ENCODE assay signal across 7 mouse cellular contexts in the genomic region with DNA sequence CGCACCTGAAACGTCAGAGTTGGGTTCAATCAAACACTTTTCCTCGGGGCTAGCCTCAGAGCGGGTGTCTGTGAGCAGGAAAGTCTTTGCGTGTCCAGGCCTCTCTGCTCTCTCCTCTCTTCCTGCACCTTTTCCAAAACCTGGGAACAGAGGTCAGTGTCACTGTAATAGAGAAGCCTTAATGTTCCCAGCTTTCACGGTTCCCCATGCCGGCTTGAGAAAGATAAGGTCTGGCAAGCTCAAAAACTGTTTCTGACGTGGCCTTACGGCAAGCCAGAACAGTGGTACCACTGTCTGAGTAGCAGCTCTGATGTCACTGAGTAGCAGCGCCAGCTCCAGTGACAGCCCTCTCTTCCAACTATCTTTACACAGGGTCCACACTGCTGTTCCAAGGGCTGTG. TPM values are rescaled to one million over a fixed set of nuclear protein-coding genes. Genes with fewer than 3 reads are reported as not detected.
DNase-seq lines count a peak whose midpoint lies in the region; ATAC-seq and TF ChIP-seq lines count a peak whose summit lies in the region.

No protein-coding gene starts in this region.

- peak overlapping the region; percentile 100 for H3K4me2 ChIP-seq in lung, embryonic 14.5 days
- peak overlapping the region; percentile 100 for H3K4me2 ChIP-seq in neural tube, embryonic 15.5 days

- no peak for DNase-seq in lung, embryonic 14.5 days
- no peak for DNase-seq in lung, postnatal 25 days (ENCODE audit: low spot score)
- no peak for DNase-seq in limb, embryonic 10.5 days (ENCODE audit: low spot score)
- DNase-seq in left cerebral cortex, adult 8-10 months (ENCODE audit: low spot score in 2 of 2) = no peak
- DNase-seq in MN1 (ENCODE audit: low spot score) = no peak

- no peak for ATAC-seq in lung, embryonic 14.5 days (ENCODE audit: insufficient read depth)
- ATAC-seq in neural tube, embryonic 15.5 days (ENCODE audit: low FRiP score) = no peak

- TF ChIP-seq POLR2A in embryonic fibroblast, embryonic 13.5 days (IDR thresholded peaks at IDR 0.05; ENCODE audit: low read depth, low read length) = no peak

- peaks cover 7% of the 10 kb centered on the region for H3K4me1 ChIP-seq in lung, embryonic 14.5 days (ENCODE audit: insufficient read depth)
- H3K4me1 ChIP-seq in embryonic fibroblast, embryonic 13.5 days (ENCODE audit: control insufficient read depth, insufficient read depth, low read length) = 0 out of 2 replicates have a peak, but pooled peaks cover 2% of the 10 kb centered on the region
- H3K4me1 ChIP-seq in limb, embryonic 10.5 days = peaks cover 59% of the 10 kb centered on the region
- H3K4me1 ChIP-seq in neural tube, embryonic 15.5 days = peaks cover 37% of the 10 kb centered on the region

- H3K36me3 ChIP-seq in lung, embryonic 14.5 days (ENCODE audit: insufficient read depth) = peaks cover 54% of the 10 kb centered on the region
- H3K36me3 ChIP-seq in limb, embryonic 10.5 days = peaks cover 67% of the 10 kb centered on the region
- peaks cover 46% of the 10 kb centered on the region for H3K36me3 ChIP-seq in neural tube, embryonic 15.5 days

- peak overlapping the region; percentile 59 for H3K9ac ChIP-seq in lung, embryonic 14.5 days
- H3K9ac ChIP-seq in neural tube, embryonic 15.5 days (replicated peaks) = peak overlapping the region; percentile 69

- H3K4me3 ChIP-seq in lung, embryonic 14.5 days (ENCODE audit: low read depth, low read length) = peak overlapping the region; percentile 65
- H3K4me3 ChIP-seq in embryonic fibroblast, embryonic 13.5 days (ENCODE audit: insufficient read depth, low read length) = peak overlapping the region; percentile 57
- H3K4me3 ChIP-seq in limb, embryonic 10.5 days = peak overlapping the region; percentile 70
- H3K4me3 ChIP-seq in neural tube, embryonic 15.5 days (replicated peaks) = peak overlapping the region; percentile 67

- no peaks in the 10 kb centered on the region for H3K27me3 ChIP-seq in lung, embryonic 14.5 days (ENCODE audit: insufficient read depth, low read length)
- H3K27me3 ChIP-seq in limb, embryonic 10.5 days (ENCODE audit: low read depth, poor library complexity, severe bottlenecking) = no peaks in the 10 kb centered on the region
- H3K27me3 ChIP-seq in neural tube, embryonic 15.5 days (replicated peaks) = no peaks in the 10 kb centered on the region

- 34% methylated on average over 10 of the region's 10 CpGs for WGBS in lung, embryonic 14.5 days
- 64% methylated on average over 10 of the region's 10 CpGs for WGBS in limb, embryonic 10.5 days
- WGBS in neural tube, embryonic 15.5 days = 63% methylated on average over 10 of the region's 10 CpGs

- no peak for TF ChIP-seq CTCF in lung, embryonic 14.5 days (IDR thresholded peaks at IDR 0.05; ENCODE audit: low read depth)
- no peak for TF ChIP-seq CTCF in embryonic fibroblast, embryonic 13.5 days (IDR thresholded peaks at IDR 0.05; ENCODE audit: borderline replicate concordance, insufficient read depth, low read length)

- no peaks in the 10 kb centered on the region for H3K9me3 ChIP-seq in lung, embryonic 14.5 days (ENCODE audit: low read depth, low read length)
- no peaks in the 10 kb centered on the region for H3K9me3 ChIP-seq in limb, embryonic 10.5 days (replicated peaks)
- no peaks in the 10 kb centered on the region for H3K9me3 ChIP-seq in neural tube, embryonic 15.5 days (replicated peaks)

- H3K27ac ChIP-seq in lung, embryonic 14.5 days (ENCODE audit: low read depth) = no peak overlapping the region
- H3K27ac ChIP-seq in embryonic fibroblast, embryonic 13.5 days (ENCODE audit: insufficient read depth, low read length) = no peak overlapping the region
- H3K27ac ChIP-seq in limb, embryonic 10.5 days = peak overlapping the region; percentile 81
- H3K27ac ChIP-seq in neural tube, embryonic 15.5 days (replicated peaks) = peak overlapping the region; percentile 70; the same call in 1 of the 2 replicates

RNA-seq across cellular contexts. Expression of a gene that starts 0.8 kb away (rescaled TPM):
- polyA plus RNA-seq in lung, embryonic 14.5 days (2014; fragmentation: Nextera tagmentation; extraction: Ambion mirVana) = 44.1 and 46.1 TPM in 2 replicates
- polyA plus RNA-seq in embryonic fibroblast, embryonic 13.5 days (2011; ENCODE audit: insufficient read length, low read depth, missing spikeins) = 16.1 and 17.8 TPM in 2 replicates
- polyA plus RNA-seq in limb, embryonic 10.5 days (2016; fragmentation: Nextera tagmentation; extraction: Ambion mirVana) = 52.8 and 60.8 TPM in 2 replicates
- polyA plus RNA-seq in neural tube, embryonic 15.5 days (2015; fragmentation: Nextera tagmentation; extraction: Ambion mirVana) = 76.8 and 81.3 TPM in 2 replicates
- total RNA-seq in left cerebral cortex, adult 8-10 months (2022) = 10 to 100 TPM; 39.8 to 56.7 (median 51.2) TPM

RNA-seq across cellular contexts. Expression of a gene that starts 1.0 kb away (rescaled TPM):
- polyA plus RNA-seq in lung, embryonic 14.5 days (2014; fragmentation: Nextera tagmentation; extraction: Ambion mirVana) = 168 and 173 TPM in 2 replicates
- 42.8 and 44.1 TPM in 2 replicates for polyA plus RNA-seq in embryonic fibroblast, embryonic 13.5 days (2011; ENCODE audit: insufficient read length, low read depth, missing spikeins)
- polyA plus RNA-seq in limb, embryonic 10.5 days (2016; fragmentation: Nextera tagmentation; extraction: Ambion mirVana) = 122 and 123 TPM in 2 replicates
- polyA plus RNA-seq in neural tube, embryonic 15.5 days (2015; fragmentation: Nextera tagmentation; extraction: Ambion mirVana) = 108 and 115 TPM in 2 replicates
- total RNA-seq in left cerebral cortex, adult 8-10 months (2022) = 10 to 100 TPM; 19.2 to 23.3 (median 22.2) TPM

RNA-seq across cellular contexts. Expression of a gene that starts 6.7 kb away (rescaled TPM):
- 10.3 and 10.7 TPM in 2 replicates for polyA plus RNA-seq in lung, embryonic 14.5 days (2014; fragmentation: Nextera tagmentation; extraction: Ambion mirVana)
- polyA plus RNA-seq in embryonic fibroblast, embryonic 13.5 days (2011; ENCODE audit: insufficient read length, low read depth, missing spikeins) = 16.0 and 20.8 TPM in 2 replicates
- polyA plus RNA-seq in limb, embryonic 10.5 days (2016; fragmentation: Nextera tagmentation; extraction: Ambion mirVana) = 25.4 and 28.8 TPM in 2 replicates
- polyA plus RNA-seq in neural tube, embryonic 15.5 days (2015; fragmentation: Nextera tagmentation; extraction: Ambion mirVana) = 459 and 611 TPM in 2 replicates
- total RNA-seq in left cerebral cortex, adult 8-10 months (2022) = 10 to 100 TPM; 39.2 to 40.0 (median 39.6) TPM

RNA-seq across cellular contexts. Expression of a gene that starts 12.5 kb away (rescaled TPM):
- polyA plus RNA-seq in lung, embryonic 14.5 days (2014; fragmentation: Nextera tagmentation; extraction: Ambion mirVana) = 27.2 and 29.7 TPM in 2 replicates
- polyA plus RNA-seq in embryonic fibroblast, embryonic 13.5 days (2011; ENCODE audit: insufficient read length, low read depth, missing spikeins) = 31.6 and 52.4 TPM in 2 replicates
- 14.0 and 15.9 TPM in 2 replicates for polyA plus RNA-seq in limb, embryonic 10.5 days (2016; fragmentation: Nextera tagmentation; extraction: Ambion mirVana)
- 9.4 and 18.9 TPM in 2 replicates for polyA plus RNA-seq in neural tube, embryonic 15.5 days (2015; fragmentation: Nextera tagmentation; extraction: Ambion mirVana)
- total RNA-seq in left cerebral cortex, adult 8-10 months (2022) = 10 to 100 TPM in 2 of 4 experiments, 1 to 10 TPM in 2; 7.9 to 12.9 (median 9.4) TPM

RNA-seq across cellular contexts. Expression of a gene that starts 17.4 kb away (rescaled TPM):
- 14.7 and 19.6 TPM in 2 replicates for polyA plus RNA-seq in lung, embryonic 14.5 days (2014; fragmentation: Nextera tagmentation; extraction: Ambion mirVana)
- polyA plus RNA-seq in embryonic fibroblast, embryonic 13.5 days (2011; ENCODE audit: insufficient read length, low read depth, missing spikeins) = 27.8 and 30.7 TPM in 2 replicates
- polyA plus RNA-seq in limb, embryonic 10.5 days (2016; fragmentation: Nextera tagmentation; extraction: Ambion mirVana) = 15.2 and 16.3 TPM in 2 replicates
- polyA plus RNA-seq in neural tube, embryonic 15.5 days (2015; fragmentation: Nextera tagmentation; extraction: Ambion mirVana) = 0.87 and 10.7 TPM in 2 replicates
- 1 to 10 TPM in 3 of 4 experiments, under 1 TPM in 1; 0.99 to 2.7 (median 1.9) TPM for total RNA-seq in left cerebral cortex, adult 8-10 months (2022)

Comparison
In these comparisons a context has a peak if more than half of its experiments do, and no peak if none do; other contexts are left out.
1. H3K27ac ChIP-seq: peak in limb, embryonic 10.5 days (single experiment) and neural tube, embryonic 15.5 days (single experiment); none in lung, embryonic 14.5 days (single experiment) and embryonic fibroblast, embryonic 13.5 days (single experiment).
2. RNA of a gene that starts 6.7 kb away (polyA plus RNA-seq): 459 to 611 TPM in neural tube, embryonic 15.5 days; 25.4 to 28.8 TPM in limb, embryonic 10.5 days, 16.0 to 20.8 TPM in embryonic fibroblast, embryonic 13.5 days and 10.3 to 10.7 TPM in lung, embryonic 14.5 days; every median in the first group is over 10 times any median in the second.
3. Peak in every context shown above with its lines, with median percentiles within 50 percentile points of each other: H3K4me3 ChIP-seq.